Mouse (Mus musculus) forebrain, embryonic 11.5 days (tissue): ENCODE results near the gene Tgoln1. TPM values are rescaled to one million over a fixed set of nuclear protein-coding genes. Genes with fewer than 3 reads are reported as not detected.

ENCODE experiments used
- ATAC-seq: fragments of 200-750 bp; cut with Nextera tagmentation; replicated peaks from 2 replicates; pipeline ENCODE4 v1.8.0; 2017; ENCODE audit warnings: moderate TSS enrichment; ENCODE audit not compliant: low FRiP score
- DNase-seq: peaks from one replicate; pipeline ENCODE4 v3.0.0-alpha.2; 2017; ENCODE audit warnings: low spot score
- H3K27ac ChIP-seq: fragments of 300-500 bp; sonication (generic); 2 replicates; pipeline ENCODE4 v1.5.1; 2014; ENCODE audit warnings: low read depth, low read length
- H3K27me3 ChIP-seq: fragments of 300-500 bp; sonication (generic); 2 replicates; pipeline ENCODE4 v1.6.1; 2014; ENCODE audit warnings: mild to moderate bottlenecking, low read length, mixed read lengths; ENCODE audit not compliant: control insufficient read depth, insufficient read depth
- H3K36me3 ChIP-seq: fragments of 300-500 bp; sonication (generic); 2 replicates; pipeline ENCODE4 v1.6.1; 2014; ENCODE audit warnings: mild to moderate bottlenecking, low read length, moderate library complexity, mixed read lengths; ENCODE audit not compliant: control insufficient read depth, insufficient read depth
- H3K4me1 ChIP-seq: fragments of 300-500 bp; sonication (generic); replicated peaks from 2 replicates; pipeline ENCODE4 v1.6.1; 2014; ENCODE audit warnings: low read length, mixed read lengths; ENCODE audit not compliant: control insufficient read depth, insufficient read depth
- H3K4me2 ChIP-seq: fragments of 300-500 bp; sonication (generic); 2 replicates; pipeline ENCODE4 v1.6.1; 2014; ENCODE audit warnings: low read depth, mild to moderate bottlenecking, low read length, moderate library complexity, mixed read lengths; ENCODE audit not compliant: severe bottlenecking
- H3K4me3 ChIP-seq: fragments of 300-500 bp; sonication (generic); 2 replicates; pipeline ENCODE4 v1.5.1; 2014; ENCODE audit warnings: low read depth, low read length
- H3K9ac ChIP-seq: fragments of 300-500 bp; sonication (generic); 2 replicates; pipeline ENCODE4 v1.6.1; 2014; ENCODE audit warnings: low read length
- H3K9me3 ChIP-seq: fragments of 300-500 bp; sonication (generic); 2 replicates; pipeline ENCODE4 v1.6.1; 2016; ENCODE audit warnings: low read length, mixed read lengths; ENCODE audit not compliant: control insufficient read depth
- WGBS: fragments of 180-500 bp; shearing (Covaris S2); extraction: QIAGEN DNeasy Blood & Tissue Kit; methylation state at CpG from one replicate; pipeline ENCODE4 v1.1.7; 2014; 5-methylcytosine and 5-hydroxymethylcytosine counted together
- polyA plus RNA-seq: library from polyadenylated mRNA; unstranded; fragments of >200 nt; fragmentation: Nextera tagmentation; extraction: Ambion mirVana; gene quantifications from 2 replicates; pipeline ENCODE4 v1.2.1, GENCODE M21; 2014

The Tgoln1 gene
- polyA plus RNA-seq, 1 experiment from 2014 or later: 34.1 TPM

DNA sequence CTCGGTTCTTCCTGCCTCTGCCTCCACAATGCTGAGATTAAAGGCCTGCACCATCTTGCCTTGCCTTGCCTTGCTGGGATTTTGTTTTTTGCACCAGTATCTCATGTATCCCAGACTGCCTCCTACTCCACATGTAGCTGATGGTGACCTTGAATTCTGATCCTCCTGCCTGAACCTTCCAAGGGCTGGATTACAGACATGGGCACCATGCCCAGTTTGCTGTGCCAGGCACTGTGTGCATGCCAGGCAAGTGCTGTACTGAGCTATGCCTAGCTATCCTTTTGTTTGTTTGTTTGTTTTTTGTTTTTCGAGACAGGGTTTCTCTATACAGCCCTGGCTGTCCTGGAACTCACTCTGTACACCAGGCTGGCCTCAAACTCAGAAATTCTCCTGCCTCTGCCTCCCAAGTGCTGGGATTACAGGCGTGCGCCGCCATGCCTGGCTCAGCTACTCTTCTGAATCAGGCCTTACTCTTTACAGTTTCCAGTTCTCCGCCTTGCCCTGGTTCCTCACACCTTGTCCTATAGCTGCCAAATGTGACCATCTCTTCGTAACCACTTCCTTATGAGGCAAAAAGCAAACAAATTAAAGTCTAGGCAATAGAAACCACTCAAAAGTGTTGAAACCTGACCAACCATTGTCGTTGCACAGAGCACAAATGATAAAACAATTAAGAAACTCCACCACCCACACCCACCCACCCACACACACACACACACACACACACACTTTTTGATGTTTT lies 7.0 kb upstream of the Tgoln1 start:
- no peak overlapping the region for H3K9ac ChIP-seq
- H3K36me3 ChIP-seq: no peaks in the 10 kb centered on the region; the same call in 1 of the 2 replicates
- H3K4me2 ChIP-seq: no peak overlapping the region
- H3K4me1 ChIP-seq: no peaks in the 10 kb centered on the region
- no peak overlapping the region for H3K4me3 ChIP-seq
- H3K9me3 ChIP-seq: no peaks in the 10 kb centered on the region
- WGBS: 90% methylated on average over 8 of the region's 8 CpGs
- no peak for ATAC-seq
- no peaks in the 10 kb centered on the region for H3K27me3 ChIP-seq
- no peak overlapping the region for H3K27ac ChIP-seq
- DNase-seq: no peak

DNA sequence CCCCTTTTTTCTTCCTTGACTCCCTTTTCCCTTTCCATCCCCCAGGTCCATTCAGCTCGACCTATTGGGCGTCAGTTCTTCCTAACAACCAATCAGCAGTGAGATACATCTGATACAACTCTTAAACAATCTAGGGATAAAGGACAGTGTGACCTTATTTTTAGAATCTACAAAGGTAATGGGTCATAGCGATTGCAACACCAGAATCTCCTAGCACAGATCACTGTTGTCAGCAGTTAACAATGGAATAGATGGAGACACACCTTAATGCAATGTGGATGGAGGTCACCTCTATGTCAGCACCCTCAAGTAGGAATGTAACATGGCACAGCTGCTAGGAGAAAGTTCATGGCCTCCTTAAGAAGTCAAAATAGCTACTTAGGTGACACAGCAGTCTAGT lies 6.1 kb upstream of the Tgoln1 start:
- no peaks in the 10 kb centered on the region; the same call in 1 of the 2 replicates for H3K36me3 ChIP-seq
- H3K4me2 ChIP-seq: no peak overlapping the region
- H3K9me3 ChIP-seq: no peaks in the 10 kb centered on the region
- H3K27me3 ChIP-seq: no peaks in the 10 kb centered on the region
- DNase-seq: no peak
- H3K4me1 ChIP-seq: no peaks in the 10 kb centered on the region
- H3K9ac ChIP-seq: no peak overlapping the region
- H3K4me3 ChIP-seq: no peak overlapping the region
- H3K27ac ChIP-seq: no peak overlapping the region
- no peak for ATAC-seq
- WGBS: 32% methylated on average over 3 of the region's 3 CpGs

DNA sequence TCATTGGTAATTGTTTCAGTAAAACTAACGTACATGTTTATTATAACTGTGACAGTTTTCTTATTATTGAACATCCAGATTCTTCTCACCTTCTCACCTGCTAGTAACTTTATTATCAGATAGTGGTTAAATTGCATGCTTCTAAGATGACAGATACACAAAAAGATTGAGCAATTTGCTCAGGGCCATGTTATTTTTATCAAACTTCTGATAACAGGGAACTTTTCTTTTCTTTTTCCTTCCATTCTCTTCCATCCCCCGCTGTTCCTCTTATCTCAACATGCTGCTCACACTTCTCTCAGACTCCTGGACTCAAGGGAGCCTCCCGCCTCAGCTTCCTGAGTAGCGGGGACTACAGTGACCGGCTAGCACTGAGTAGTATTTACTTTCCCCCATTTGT lies 4.1 kb upstream of the Tgoln1 start:
- WGBS: 91% methylated on average over 5 of the region's 5 CpGs
- Histone ChIP-seq H3K9me3 (no peaks in the 10 kb centered on the region), H3K36me3 (no peaks in the 10 kb centered on the region), H3K27me3 (no peaks in the 10 kb centered on the region), H3K4me1 (no peaks in the 10 kb centered on the region; the same call in 1 of the 2 replicates), H3K4me2 (no peak overlapping the region), H3K27ac (no peak overlapping the region), H3K9ac (no peak overlapping the region), H3K4me3 (no peak overlapping the region)
- no peak for DNase-seq
- no peak for ATAC-seq

DNA sequence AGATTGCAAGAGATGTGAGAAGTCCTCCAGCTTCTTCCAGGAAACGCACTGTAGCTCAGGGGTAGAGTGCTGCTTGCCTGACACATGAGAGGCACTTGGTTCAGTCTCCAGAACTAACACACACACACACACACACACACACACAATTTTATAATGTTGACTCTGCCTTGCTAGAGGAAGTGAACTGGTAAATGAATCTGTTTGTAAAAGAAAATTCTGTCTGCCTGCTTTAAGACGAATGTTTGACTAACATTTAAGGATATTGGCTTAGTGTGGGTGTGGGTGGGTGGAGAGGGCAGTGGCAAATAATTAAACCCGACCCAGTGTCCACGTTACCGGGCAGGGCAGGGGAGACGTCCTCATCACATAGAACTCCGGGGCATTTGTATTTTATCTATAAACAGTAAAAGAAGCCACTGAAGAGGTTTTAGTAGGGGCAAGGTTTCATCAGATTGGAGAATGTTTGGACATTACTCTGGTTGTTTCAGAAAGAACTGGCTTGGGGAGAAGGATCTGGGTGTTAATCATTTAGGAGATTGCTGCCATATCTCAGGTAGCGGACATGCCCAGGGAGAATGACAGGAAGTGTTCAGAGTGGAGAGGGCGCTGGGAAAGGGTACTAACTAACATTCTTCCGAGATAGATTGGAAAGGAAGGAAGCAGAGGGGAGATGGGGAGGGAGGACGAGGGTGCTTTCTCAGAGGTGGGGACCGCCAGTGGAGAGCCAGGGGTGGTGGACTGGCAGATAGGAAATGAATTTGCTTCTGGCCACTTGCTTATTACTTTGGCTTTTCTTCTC lies 3.1 kb upstream of the Tgoln1 start:
- Histone ChIP-seq H3K9me3 (no peaks in the 10 kb centered on the region), H3K4me3 (no peak overlapping the region), H3K27ac (no peak overlapping the region), H3K4me1 (peaks cover 8% of the 10 kb centered on the region; the same call in 1 of the 2 replicates), H3K4me2 (no peak overlapping the region), H3K36me3 (no peaks in the 10 kb centered on the region), H3K9ac (no peak overlapping the region), H3K27me3 (no peaks in the 10 kb centered on the region)
- ATAC-seq: no peak
- DNase-seq: no peak
- 73% methylated on average over 12 of the region's 12 CpGs for WGBS

DNA sequence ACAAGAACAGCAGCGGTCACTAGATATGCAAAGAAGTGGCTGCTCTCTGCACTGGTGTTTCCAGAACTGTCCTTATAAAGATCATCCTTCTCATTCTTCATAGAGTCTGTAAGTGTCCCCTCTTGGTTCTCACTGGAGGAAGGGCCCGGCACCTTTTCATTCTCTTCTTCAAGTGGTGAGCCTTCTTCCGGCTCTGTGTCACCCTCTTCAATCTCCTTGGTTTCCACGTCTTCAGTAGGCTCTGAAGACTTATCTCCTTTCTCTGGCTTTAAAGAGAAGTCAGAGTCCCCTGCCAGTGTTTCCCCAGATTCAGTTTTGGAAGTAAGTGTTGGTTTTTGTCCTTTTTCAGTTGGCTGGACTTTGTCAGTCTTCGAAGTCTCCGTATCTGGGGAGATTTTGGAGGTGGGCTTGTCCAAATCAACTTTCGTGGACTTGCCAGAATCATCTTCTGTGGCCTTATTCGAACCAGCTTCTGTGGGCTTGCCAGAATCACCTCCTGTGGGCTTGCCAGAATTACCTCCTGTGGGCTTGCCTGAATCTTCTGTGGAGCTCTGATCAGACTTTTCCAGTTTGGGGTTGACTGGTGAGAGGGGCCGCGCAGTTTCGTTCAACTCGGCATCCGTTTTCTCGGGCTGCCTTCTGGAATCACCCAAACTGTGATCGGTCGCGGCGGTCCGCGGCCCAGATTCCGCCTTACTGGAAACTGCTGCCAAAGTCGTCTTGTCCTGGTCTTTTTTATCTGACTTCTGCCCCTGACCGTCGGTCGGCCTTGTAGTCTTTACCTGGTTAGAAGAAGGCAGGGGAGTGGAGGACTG lies 1.0 kb downstream of the Tgoln1 start:
- Histone ChIP-seq H3K27me3 (no peaks in the 10 kb centered on the region), H3K4me2 (peak overlapping the region; percentile 88), H3K4me3 (peak overlapping the region; percentile 60), H3K27ac (no peak overlapping the region), H3K9ac (peak overlapping the region; percentile 63), H3K4me1 (peaks cover 8% of the 10 kb centered on the region; the same call in 1 of the 2 replicates), H3K36me3 (peaks cover 2% of the 10 kb centered on the region; the same call in 1 of the 2 replicates), H3K9me3 (no peaks in the 10 kb centered on the region)
- 29% methylated on average over 25 of the region's 25 CpGs for WGBS
- DNase-seq (no peak), ATAC-seq (no peak; the same call in 1 of the 2 replicates)

DNA sequence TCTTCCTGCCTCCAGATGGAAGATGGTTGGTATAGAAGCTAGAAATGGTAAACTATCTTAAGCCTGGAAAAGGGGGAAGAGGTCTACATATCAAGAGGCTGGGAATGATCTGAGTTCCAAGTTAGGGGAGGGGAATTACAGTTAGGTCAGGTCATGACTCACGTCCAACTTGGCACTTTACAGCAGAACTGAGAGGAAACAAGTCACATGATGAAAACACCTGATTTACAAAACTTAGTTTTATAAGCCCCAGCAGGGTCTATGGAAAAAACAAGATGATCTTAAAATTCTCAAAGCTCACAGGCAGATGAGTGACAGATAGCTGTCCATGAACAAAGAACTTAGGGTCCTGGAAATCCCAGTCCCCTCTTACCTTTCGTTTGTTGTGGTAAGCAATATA lies 1.6 kb downstream of the Tgoln1 start:
- Histone ChIP-seq H3K4me1 (peaks cover 8% of the 10 kb centered on the region; the same call in 1 of the 2 replicates), H3K9me3 (no peaks in the 10 kb centered on the region), H3K27me3 (no peaks in the 10 kb centered on the region), H3K36me3 (peaks cover 2% of the 10 kb centered on the region; the same call in 1 of the 2 replicates), H3K4me2 (peak overlapping the region; percentile 88), H3K9ac (peak overlapping the region; percentile 63; the same call in 1 of the 2 replicates), H3K27ac (no peak overlapping the region), H3K4me3 (peak overlapping the region; percentile 60)
- no peak for DNase-seq
- 79% methylated on average over 2 of the region's 2 CpGs for WGBS
- ATAC-seq: no peak

DNA sequence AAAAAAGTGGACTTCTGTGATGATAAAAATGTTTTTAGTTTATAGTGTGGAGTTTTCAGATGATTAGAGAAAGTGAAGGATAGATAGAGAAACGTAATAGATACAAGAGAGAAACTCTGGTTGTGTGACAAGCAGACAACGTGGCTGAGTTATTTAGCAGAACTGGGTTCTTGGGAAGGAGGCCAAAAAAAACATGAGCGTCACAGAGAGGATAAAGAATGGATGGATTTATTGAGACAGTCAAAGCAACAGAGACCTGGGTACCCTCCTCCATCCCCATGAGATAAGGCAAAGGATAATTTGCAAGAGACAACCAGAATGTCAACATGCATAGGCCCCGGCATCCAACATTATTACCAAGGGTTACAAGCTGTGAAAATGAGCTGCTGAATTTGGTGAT lies 6.5 kb downstream of the Tgoln1 start:
- Histone ChIP-seq H3K9ac (no peak overlapping the region), H3K27ac (no peak overlapping the region), H3K9me3 (no peaks in the 10 kb centered on the region), H3K4me2 (no peak overlapping the region), H3K36me3 (peaks cover 6% of the 10 kb centered on the region; the same call in 1 of the 2 replicates), H3K27me3 (no peaks in the 10 kb centered on the region), H3K4me3 (no peak overlapping the region), H3K4me1 (peaks cover 2% of the 10 kb centered on the region; the same call in 1 of the 2 replicates)
- ATAC-seq: no peak
- DNase-seq: no peak
- WGBS: 88% methylated on average over 4 of the region's 4 CpGs

DNA sequence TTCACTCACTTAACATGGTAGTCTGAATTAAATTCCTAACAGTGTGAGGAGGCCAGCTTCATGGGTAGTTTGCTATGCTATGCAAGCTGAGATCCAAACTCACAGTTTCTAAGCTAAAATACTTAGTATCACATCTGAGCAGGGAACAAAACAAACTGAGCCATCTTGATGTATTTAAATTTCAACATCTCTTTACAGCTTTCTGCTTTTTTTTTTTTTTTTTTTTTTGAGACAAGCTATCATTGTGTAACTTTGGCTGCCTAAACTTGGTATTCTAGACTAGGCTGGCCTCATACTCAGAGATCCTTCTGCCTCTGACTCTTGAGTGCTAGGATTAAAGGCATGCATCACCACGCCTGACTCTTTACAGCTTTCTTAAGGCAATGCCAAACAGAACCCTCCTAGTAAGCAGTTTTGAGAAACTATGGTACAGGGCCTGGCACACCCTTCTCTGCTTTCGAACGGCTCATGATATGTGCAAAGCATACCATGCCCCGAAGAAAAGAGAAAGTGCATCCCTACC lies 8.1 kb downstream of the Tgoln1 start:
- peaks cover 6% of the 10 kb centered on the region; the same call in 1 of the 2 replicates for H3K36me3 ChIP-seq
- no peaks in the 10 kb centered on the region for H3K9me3 ChIP-seq
- no peak overlapping the region for H3K4me2 ChIP-seq
- DNase-seq (no peak), ATAC-seq (no peak)
- H3K27ac ChIP-seq: no peak overlapping the region
- H3K4me3 ChIP-seq: no peak overlapping the region
- 90% methylated on average over 4 of the region's 4 CpGs for WGBS
- H3K9ac ChIP-seq: no peak overlapping the region
- H3K27me3 ChIP-seq: no peaks in the 10 kb centered on the region
- H3K4me1 ChIP-seq: no peaks in the 10 kb centered on the region
